Mouse (Mus musculus): ENCODE results near the gene Ap3m1.

Ap3m1 gene

DNA sequence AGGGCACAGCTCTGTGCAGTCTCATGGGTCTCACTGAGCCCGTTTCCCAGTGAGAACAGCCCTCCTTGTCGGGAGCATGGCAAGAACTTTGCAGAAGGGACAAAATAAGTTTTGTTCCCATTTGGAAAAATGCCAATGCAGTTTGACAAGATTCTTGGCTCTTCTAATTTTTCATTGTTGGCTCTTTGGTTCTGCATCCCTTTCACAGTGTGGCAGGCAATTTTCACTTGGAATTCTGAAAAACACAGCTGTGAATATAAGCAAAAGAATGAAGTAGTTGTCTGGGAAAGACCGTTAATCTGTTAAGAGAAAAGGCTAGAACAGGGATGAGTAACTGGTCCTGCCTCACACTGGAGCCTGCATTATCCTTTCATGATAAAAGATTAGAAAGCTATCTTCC is 54.8 kb downstream of the Ap3m1 start:
- no peak for DNase-seq

DNA sequence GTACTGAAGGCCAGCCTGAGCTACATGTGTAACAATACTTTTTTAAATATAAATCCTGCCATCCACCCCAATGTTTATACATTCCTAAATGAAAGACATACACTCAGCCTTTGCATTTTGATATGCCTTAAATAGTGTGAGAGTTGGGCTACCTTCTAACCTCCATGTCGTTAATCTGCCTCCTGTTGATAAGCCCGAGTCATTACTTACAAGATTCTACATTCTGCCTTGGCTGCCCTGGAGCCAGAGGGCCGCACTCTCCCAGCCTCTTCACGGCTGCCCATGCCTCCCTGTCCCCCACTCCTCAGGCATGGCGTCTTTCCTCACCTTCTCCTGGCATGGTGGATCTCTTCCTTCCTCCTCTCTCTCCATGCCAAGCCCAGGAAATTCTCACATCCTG is 55.9 kb downstream of the Ap3m1 start:
- no peak for DNase-seq

GRCm38 (mm10) chr14:20995497-20995896 is 56.8 kb downstream of the Ap3m1 start:
- DNase-seq = no peak

DNA sequence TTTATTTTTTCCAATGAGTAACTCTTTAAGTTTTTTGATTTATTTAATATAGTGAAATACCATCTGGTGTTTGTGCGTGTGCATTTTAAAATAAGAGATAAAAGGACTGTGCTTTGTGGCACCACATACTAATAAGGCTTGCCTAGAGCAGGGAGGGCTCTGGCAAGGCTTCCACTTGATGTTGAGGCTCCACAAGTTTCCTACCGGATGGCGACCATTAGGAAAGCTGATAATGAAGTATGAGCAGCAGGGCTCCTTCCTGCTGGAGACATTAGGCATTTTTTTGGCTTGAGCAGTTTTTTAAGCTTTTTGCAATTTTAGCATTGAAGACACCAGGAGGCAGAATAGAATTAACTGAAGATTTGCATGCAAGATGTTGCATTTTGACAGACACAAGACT is 57.8 kb downstream of the Ap3m1 start:
- no peak for DNase-seq

DNA sequence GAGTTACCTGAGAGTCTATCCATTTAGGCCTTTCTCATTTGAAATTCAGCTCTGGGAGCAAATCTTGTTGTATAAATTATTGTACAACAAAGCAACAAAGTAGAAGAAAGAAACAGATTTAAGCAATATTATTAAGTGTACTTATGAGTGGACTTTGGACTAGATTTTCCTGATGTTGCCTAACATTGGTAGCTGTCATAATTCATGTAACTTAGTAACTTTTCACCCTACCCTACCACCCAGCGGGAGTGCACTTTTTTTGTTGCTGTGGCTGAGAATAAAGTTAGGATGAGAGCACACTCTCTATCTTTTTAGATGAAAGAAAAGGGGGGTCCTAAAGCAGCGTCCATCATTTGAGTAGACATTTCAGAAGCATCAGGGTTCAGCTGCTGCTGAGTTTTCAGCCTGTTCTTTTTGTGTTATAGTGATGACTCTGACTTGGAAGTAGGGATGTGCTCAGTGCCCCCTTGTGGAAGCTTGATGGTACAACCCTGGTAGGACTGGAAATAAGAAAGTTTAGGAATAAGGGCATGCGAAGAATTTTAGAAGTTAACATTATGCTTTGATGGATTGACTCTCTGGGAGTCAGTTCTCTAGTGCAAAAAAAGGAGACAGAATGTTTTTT is 59.1 kb downstream of the Ap3m1 start:
- peak; percentile 55 for DNase-seq

DNA sequence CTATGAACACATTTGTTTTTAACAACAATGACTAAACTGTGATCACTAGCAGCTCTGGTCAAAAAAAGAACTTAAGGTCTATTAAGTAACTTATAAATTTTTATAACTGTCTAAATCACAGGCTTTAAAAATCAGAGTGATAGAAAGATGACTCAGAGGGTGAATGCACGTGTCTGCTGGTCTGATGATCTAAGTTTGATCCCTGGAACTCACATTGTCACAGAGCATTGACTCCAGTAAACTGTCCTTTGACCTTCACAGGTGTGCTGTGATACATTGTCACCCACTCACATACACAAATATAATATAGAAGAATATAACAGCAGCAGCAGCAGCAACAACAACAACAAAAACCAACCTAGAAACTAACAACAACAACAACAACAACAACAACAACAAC is 60.8 kb downstream of the Ap3m1 start:
- DNase-seq = no peak

DNA sequence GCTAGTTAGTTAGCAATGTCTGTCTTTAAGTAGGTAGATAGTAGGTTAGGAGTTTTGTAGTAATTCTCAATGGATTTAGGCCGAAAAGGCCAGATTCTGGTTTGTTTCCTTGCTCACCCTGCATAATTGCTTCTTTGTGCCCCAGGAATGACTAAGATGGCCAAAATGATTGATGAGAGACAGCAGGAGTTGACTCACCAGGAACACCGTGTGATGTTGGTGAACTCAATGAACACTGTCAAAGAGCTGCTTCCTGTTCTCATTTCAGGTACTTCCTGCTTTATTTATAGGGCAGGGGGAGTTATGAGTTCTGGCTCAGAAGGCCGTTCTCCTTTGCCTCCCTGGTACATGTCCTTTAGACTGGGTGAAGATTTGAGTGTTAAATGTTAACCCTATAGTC is 66.8 kb downstream of the Ap3m1 start:
- DNase-seq = no peak

GRCm38 (mm10) chr14:20983832-20984231 is 68.5 kb downstream of the Ap3m1 start:
- DNase-seq = peak; percentile 84
